Mouse (Mus musculus): ENCODE results near the gene Tnfsf13.

DNA sequence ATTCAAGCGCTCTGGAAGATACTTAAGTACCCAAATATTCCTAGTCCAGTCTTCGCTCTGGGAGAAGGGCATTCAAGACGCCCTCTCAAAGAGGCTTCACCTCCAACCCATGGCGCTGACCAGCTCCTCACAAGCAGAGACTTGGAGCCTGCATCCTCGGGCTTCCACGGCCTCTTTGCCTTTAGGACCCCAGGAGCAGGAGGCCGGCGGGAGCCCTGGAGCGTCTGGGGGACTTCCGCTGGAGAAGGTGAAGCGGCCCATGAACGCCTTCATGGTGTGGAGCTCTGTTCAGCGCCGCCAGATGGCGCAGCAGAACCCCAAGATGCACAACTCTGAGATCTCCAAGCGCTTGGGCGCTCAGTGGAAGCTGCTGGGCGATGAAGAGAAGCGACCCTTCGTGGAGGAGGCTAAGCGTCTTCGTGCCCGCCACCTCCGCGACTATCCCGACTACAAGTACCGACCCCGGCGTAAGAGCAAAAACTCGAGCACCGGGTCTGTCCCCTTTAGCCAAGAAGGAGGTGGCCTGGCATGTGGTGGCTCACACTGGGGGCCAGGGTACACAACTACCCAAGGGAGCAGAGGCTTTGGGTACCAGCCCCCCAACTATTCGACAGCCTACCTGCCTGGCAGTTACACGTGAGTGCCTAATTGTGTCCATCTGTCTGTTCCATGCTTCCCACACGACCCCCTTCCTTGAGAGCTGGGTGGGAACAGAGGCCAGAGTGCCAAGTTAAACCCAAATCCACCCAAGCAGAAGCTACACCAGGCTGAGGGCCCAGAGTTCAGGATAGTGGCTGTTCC lies 30.1 kb downstream of the Tnfsf13 start, which contains the start of gene Sox15:
- TF ChIP-seq GATA1 (IDR thresholded peaks at IDR 0.05; ENCODE audit: borderline replicate concordance, low read length) (no peak), FLI1 (IDR thresholded peaks at IDR 0.05; ENCODE audit: low read length) (no peak)

Measured in megakaryocyte, embryonic 14.5 days (primary cell).